Mouse (Mus musculus): ENCODE data around the gene Med6.

Med6 gene

DNA sequence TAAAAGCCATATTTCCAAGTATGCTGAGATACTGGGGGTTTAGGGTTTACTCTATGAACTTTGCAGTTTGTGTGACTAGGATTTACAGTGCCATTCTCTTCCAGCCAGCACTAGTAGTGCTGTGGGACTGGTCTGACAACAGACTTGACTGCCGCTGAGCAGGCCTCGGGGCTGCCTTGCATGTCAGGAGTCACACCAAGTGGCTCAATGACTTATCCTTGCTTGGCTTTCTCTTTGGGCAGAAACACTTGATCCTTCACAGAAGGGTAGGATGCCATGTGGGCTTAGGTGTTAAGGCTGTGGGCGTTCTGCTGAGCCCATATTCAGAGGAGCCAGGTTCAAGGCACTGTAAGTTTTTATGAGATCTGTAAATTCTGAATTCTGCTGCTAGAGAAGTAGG lies 45.5 kb downstream of the Med6 start:
- no peak for DNase-seq (ENCODE audit: low spot score)

DNA sequence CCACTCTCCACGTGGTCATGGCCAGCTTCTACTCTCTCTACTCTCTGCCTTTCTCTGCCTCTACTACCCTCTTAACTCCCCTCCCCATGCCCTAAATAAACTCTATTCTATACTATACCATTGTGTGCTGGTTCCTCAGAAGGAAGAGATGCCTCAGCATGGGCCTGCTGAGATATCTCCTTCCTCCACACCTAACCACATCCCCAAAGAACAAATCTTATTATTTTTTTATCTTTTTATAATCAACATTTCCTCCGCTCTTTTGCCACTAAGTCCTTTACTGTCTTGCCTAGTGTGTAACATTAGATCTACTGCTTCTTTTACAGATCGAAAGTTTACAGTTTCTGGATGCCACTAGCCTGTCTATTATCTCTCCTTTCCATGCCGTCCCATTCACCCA lies 47.6 kb downstream of the Med6 start:
- DNase-seq (ENCODE audit: low spot score): no peak

DNA sequence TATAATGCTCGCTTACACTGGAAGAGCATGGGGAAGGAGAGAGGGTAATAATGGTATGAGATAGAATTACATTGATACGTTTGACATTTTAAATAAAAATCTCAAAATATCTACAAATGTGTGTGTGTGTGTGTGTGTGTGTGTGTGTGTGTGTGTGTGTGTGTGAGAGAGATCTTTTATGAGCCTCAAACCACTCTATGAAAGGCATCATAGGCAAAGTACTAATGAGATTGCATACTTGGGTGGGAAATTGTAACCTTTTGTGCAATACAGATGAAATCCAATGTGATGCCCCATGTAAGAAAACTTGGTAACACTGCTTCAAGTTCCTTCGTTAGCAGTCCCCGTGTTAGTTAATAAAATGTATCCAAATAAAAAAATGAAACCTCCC lies 61.8 kb downstream of the Med6 start:
- no peak for DNase-seq (ENCODE audit: low spot score)

DNA sequence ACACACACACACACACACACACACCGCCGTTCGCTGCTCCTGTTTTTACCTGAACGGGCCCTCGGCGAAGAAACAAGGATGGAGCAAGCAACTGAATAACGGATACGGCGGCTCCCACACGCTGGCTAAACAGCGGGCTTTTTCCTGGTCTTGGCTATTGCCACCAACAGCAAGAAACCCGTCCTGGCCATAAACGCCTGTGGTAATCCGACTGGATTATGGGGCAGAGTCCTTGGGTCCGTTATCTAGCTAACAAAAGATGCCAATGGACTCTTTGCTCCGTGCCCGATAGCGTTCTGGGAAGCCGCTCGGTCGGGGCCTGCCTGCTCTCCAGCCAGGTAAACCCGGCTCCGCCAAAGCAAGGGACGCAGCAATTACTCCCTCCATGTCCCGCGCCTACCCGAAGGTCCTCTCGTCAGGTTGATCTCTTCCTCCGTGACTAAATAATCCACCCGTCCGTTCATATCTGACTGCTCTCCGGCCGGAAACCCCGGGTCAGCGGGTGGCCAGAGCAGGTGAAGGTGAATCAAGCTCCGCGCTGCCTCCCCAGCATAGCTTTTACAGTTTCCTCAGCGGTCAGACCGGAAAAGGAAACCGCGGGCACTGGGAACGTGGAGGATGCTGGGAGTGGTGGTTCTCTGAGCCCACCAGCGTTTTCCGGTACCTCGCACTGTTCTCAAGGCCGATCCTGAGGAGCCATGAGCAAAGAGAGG lies 62.3 kb downstream of the Med6 start, which contains the start of the genes Gm20498 and Synj2bp:
Gene Gm20498 (minus strand): TSS at position 590 of the 713 bp plus-strand sequence.
Gene Synj2bp (minus strand): TSS at position 596 of the 713 bp plus-strand sequence.
- peak; percentile 85 for DNase-seq (ENCODE audit: low spot score)

DNA sequence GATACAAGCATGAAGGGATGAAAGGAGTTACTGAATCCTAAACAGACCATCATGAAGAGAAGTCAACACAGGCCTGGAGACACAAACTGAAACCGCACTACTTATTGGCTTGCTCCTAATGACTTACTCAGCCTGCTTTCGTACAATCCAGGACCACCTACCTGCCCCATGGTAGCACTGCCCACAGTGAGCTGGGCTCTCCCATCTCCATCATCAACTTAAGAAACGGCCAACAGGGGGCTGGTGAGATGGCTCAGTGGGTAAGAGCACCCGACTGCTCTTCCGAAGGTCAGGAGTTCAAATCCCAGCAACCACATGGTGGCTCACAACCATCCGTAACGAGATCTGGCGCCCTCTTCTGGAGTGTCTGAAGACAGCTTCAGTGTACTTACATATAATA lies 64.2 kb downstream of the Med6 start:
- DNase-seq (ENCODE audit: low spot score): peak; percentile 5

Data from retina, embryonic 14.5 days (tissue).